Mouse (Mus musculus) limb, embryonic 11.5 days (tissue): ENCODE data around the gene Map4k3. TPM values are rescaled to one million over a fixed set of nuclear protein-coding genes. Genes with fewer than 3 reads are reported as not detected.

Experiments
- ATAC-seq: fragments of 200-750 bp; cut with Nextera tagmentation; 2 replicates; pipeline ENCODE4 v1.8.0; 2017; ENCODE audit warnings: low read depth; ENCODE audit not compliant: insufficient number of reproducible peaks, low FRiP score, low TSS enrichment
- DNase-seq: peaks from one replicate; pipeline ENCODE4 v3.0.0-alpha.2; 2015; ENCODE audit warnings: low spot score
- H3K27ac ChIP-seq: fragments of 300-500 bp; sonication (generic); replicated peaks from 2 replicates; pipeline ENCODE4 v1.5.1; 2014; ENCODE audit warnings: low read depth, mild to moderate bottlenecking, low read length
- H3K27me3 ChIP-seq: fragments of 300-500 bp; sonication (generic); 2 replicates; pipeline ENCODE4 v1.6.1; 2014; ENCODE audit warnings: mild to moderate bottlenecking, low read length, mixed read lengths; ENCODE audit not compliant: control insufficient read depth, insufficient read depth
- H3K36me3 ChIP-seq: fragments of 300-500 bp; sonication (generic); 2 replicates; pipeline ENCODE4 v1.6.1; 2014; ENCODE audit warnings: mild to moderate bottlenecking, low read length, moderate library complexity, mixed read lengths; ENCODE audit not compliant: control insufficient read depth, insufficient read depth
- H3K4me1 ChIP-seq: fragments of 300-500 bp; sonication (generic); 2 replicates; pipeline ENCODE4 v1.6.1; 2014; ENCODE audit warnings: low read length, mixed read lengths; ENCODE audit not compliant: control insufficient read depth, insufficient read depth
- H3K4me2 ChIP-seq: fragments of 300-500 bp; sonication (generic); 2 replicates; pipeline ENCODE4 v1.6.1; 2014; ENCODE audit warnings: low read depth, mild to moderate bottlenecking, moderate library complexity; ENCODE audit not compliant: severe bottlenecking
- H3K4me3 ChIP-seq: fragments of 300-500 bp; sonication (generic); 2 replicates; pipeline ENCODE4 v1.5.1; 2014; ENCODE audit warnings: low read depth, low read length
- H3K9ac ChIP-seq: fragments of 300-500 bp; sonication (generic); 2 replicates; pipeline ENCODE4 v1.6.1; 2014; ENCODE audit warnings: mild to moderate bottlenecking, low read length
- H3K9me3 ChIP-seq: fragments of 300-500 bp; sonication (generic); 2 replicates; pipeline ENCODE4 v1.6.1; 2016; ENCODE audit warnings: low read length; ENCODE audit not compliant: control insufficient read depth
- WGBS: fragments of 180-500 bp; shearing (Covaris S2); extraction: QIAGEN DNeasy Blood & Tissue Kit; methylation state at CpG from one replicate; pipeline ENCODE4 v1.1.7; 2014; 5-methylcytosine and 5-hydroxymethylcytosine counted together
- polyA plus RNA-seq: library from polyadenylated mRNA; unstranded; fragments of >200 nt; fragmentation: Nextera tagmentation; extraction: Ambion mirVana; gene quantifications from 2 replicates; pipeline ENCODE4 v1.2.1, GENCODE M21; 2014

Map4k3 gene
- polyA plus RNA-seq, 1 experiment from 2014 or later, result 33.7 TPM

GRCm38 (mm10) chr17:80601371-80601770 lies 126.9 kb downstream of the Map4k3 start:
- Histone ChIP-seq H3K4me3 (no peak overlapping the region), H3K4me1 (no peaks in the 10 kb centered on the region), H3K9me3 (peaks cover 3% of the 10 kb centered on the region; the same call in 1 of the 2 replicates), H3K27me3 (no peaks in the 10 kb centered on the region), H3K27ac (no peak overlapping the region), H3K36me3 (peaks cover 27% of the 10 kb centered on the region), H3K9ac (no peak overlapping the region), H3K4me2 (no peak overlapping the region)
- ATAC-seq (no peak), DNase-seq (peak; percentile 68)
- 63% methylated on average over 13 of the region's 13 CpGs for WGBS

- DNase-seq, result no peak
- H3K4me1 ChIP-seq, result no peaks in the 10 kb centered on the region; the same call in 1 of the 2 replicates
- 90% methylated on average over 6 of the region's 6 CpGs for WGBS
- H3K9ac ChIP-seq, result no peak overlapping the region
- no peak for ATAC-seq
- H3K27me3 ChIP-seq, result no peaks in the 10 kb centered on the region
- H3K27ac ChIP-seq, result no peak overlapping the region
- no peak overlapping the region for H3K4me2 ChIP-seq
- no peaks in the 10 kb centered on the region; the same call in 1 of the 2 replicates for H3K36me3 ChIP-seq
- H3K9me3 ChIP-seq, result no peaks in the 10 kb centered on the region
- H3K4me3 ChIP-seq, result no peak overlapping the region
Measured at GRCm38 (mm10) chr17:80583051-80583450, 145.2 kb downstream of the Map4k3 start.

GRCm38 (mm10) chr17:80579901-80580300 lies 148.4 kb downstream of the Map4k3 start:
- WGBS, result 83% methylated on average over 6 of the region's 6 CpGs
- Histone ChIP-seq H3K27ac (no peak overlapping the region), H3K9me3 (no peaks in the 10 kb centered on the region), H3K27me3 (no peaks in the 10 kb centered on the region), H3K4me3 (no peak overlapping the region), H3K36me3 (no peaks in the 10 kb centered on the region; the same call in 1 of the 2 replicates), H3K4me1 (no peaks in the 10 kb centered on the region; the same call in 1 of the 2 replicates), H3K4me2 (no peak overlapping the region), H3K9ac (no peak overlapping the region)
- DNase-seq (peak; percentile 9), ATAC-seq (no peak)

GRCm38 (mm10) chr17:80579089-80579488 lies 149.2 kb downstream of the Map4k3 start:
- no peak overlapping the region for H3K4me2 ChIP-seq
- 92% methylated on average over 9 of the region's 9 CpGs for WGBS
- H3K9me3 ChIP-seq, result no peaks in the 10 kb centered on the region
- H3K9ac ChIP-seq, result no peak overlapping the region
- no peak overlapping the region for H3K4me3 ChIP-seq
- H3K27me3 ChIP-seq, result no peaks in the 10 kb centered on the region
- ATAC-seq (no peak), DNase-seq (peak; percentile 16)
- no peaks in the 10 kb centered on the region; the same call in 1 of the 2 replicates for H3K4me1 ChIP-seq
- H3K27ac ChIP-seq, result no peak overlapping the region
- H3K36me3 ChIP-seq, result no peaks in the 10 kb centered on the region; the same call in 1 of the 2 replicates

GRCm38 (mm10) chr17:80578041-80578440 lies 150.2 kb downstream of the Map4k3 start:
- Histone ChIP-seq H3K4me2 (no peak overlapping the region), H3K36me3 (no peaks in the 10 kb centered on the region; the same call in 1 of the 2 replicates), H3K27ac (no peak overlapping the region), H3K27me3 (no peaks in the 10 kb centered on the region), H3K9me3 (no peaks in the 10 kb centered on the region), H3K9ac (no peak overlapping the region), H3K4me3 (no peak overlapping the region), H3K4me1 (no peaks in the 10 kb centered on the region)
- WGBS, result 96% methylated on average over 1 of the region's 1 CpGs
- DNase-seq (no peak), ATAC-seq (no peak)

- ATAC-seq, result no peak
- 71% methylated on average over 15 of the region's 15 CpGs for WGBS
- no peak within 1 kb of the TSS for H3K27ac ChIP-seq
Measured at GRCm38 (mm10) chr17:80577639-80578038, 150.6 kb downstream of the Map4k3 start, which contains the start of gene Cdkl4. TSS of gene Cdkl4 (minus strand) at chr17:80577813.

GRCm38 (mm10) chr17:80577214-80577613 lies 151.1 kb downstream of the Map4k3 start:
- ATAC-seq, result peak; percentile 79
- H3K36me3 ChIP-seq, result no peaks in the 10 kb centered on the region; the same call in 1 of the 2 replicates
- H3K4me3 ChIP-seq, result peak overlapping the region; percentile 35
- peak overlapping the region; percentile 18 for H3K9ac ChIP-seq
- H3K9me3 ChIP-seq, result no peaks in the 10 kb centered on the region
- DNase-seq, result peak; percentile 74
- 1% methylated on average over 30 of the region's 30 CpGs for WGBS
- H3K4me1 ChIP-seq, result no peaks in the 10 kb centered on the region
- H3K27me3 ChIP-seq, result no peaks in the 10 kb centered on the region
- H3K4me2 ChIP-seq, result peak overlapping the region; percentile 74
- no peak overlapping the region for H3K27ac ChIP-seq

More at GRCm38 (mm10) chr17:80577639-80578038, 150.6 kb downstream of the Map4k3 start, which contains the start of gene Cdkl4:
- H3K27me3 ChIP-seq, result no peaks in the 10 kb centered on the region
- H3K4me1 ChIP-seq, result no peaks in the 10 kb centered on the region
- H3K9ac ChIP-seq, result peak within 1 kb of the TSS; percentile 18
- no peak for DNase-seq
- H3K4me3 ChIP-seq, result peak within 1 kb of the TSS; percentile 35
- peak within 1 kb of the TSS; percentile 74 for H3K4me2 ChIP-seq
- no peaks in the 10 kb centered on the region for H3K9me3 ChIP-seq
- H3K36me3 ChIP-seq, result no peaks in the 10 kb centered on the region; the same call in 1 of the 2 replicates

GRCm38 (mm10) chr17:80575008-80575407 lies 153.3 kb downstream of the Map4k3 start:
- Histone ChIP-seq H3K4me1 (no peaks in the 10 kb centered on the region), H3K27ac (no peak overlapping the region), H3K4me3 (no peak overlapping the region), H3K9me3 (no peaks in the 10 kb centered on the region), H3K9ac (no peak overlapping the region), H3K27me3 (no peaks in the 10 kb centered on the region), H3K4me2 (no peak overlapping the region), H3K36me3 (no peaks in the 10 kb centered on the region)
- no peak for ATAC-seq
- WGBS, result 81% methylated on average over 7 of the region's 7 CpGs
- DNase-seq, result peak; percentile 9
